Mouse (Mus musculus): ENCODE results near the gene Abcc1.

DNA sequence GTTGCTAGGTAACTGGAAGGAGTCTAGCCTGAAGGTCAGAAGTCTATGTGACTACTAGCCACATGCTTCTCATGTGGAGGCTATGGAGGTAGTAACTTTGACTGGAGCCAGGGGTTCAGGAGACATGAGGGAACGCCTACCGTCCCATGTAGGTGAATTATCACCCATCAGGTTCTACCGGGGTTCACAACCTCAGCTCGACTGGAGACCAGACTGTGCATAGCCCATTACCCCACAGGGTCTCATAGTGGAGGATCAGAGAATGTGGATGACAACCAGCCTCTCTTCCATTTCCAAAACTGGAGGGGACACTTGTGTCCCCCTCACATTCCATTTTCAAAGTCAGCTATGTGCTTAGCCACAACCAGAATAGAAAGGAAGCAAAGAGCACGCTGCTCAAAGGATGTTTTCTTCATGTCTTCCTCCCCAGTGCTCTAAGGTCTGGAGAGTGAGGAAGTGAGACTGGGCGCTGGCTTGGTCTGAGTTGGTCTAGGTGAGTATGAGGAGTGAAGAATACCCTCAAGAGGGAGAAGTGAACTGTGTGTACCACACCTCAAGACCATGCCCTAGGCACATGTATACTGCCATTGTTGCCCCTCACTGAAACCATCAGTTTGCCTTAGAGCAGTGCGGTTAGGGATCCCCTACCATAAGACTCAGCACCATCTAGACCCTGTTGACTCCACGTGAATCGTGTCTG is 115.5 kb downstream of the Abcc1 start:
- no peak for TF ChIP-seq POLR2A (IDR thresholded peaks at IDR 0.05; ENCODE audit: low read depth, low read length)
- TF ChIP-seq CTCF (conservative IDR thresholded peaks at IDR 0.05; ENCODE audit: insufficient read depth, insufficient read length, low read depth, low read length): no peak

Data from kidney, adult 2 months (tissue).